Mouse (Mus musculus) midbrain, embryonic 11.5 days (tissue): ENCODE measurements at regions not wholly inside any gene's neighbourhood (a gene's known extent, or its start where the extent isn't known, plus 50 kb on each side); places are given as distances from the start of the nearest gene placed in this dataset.

Experiments
- ATAC-seq: fragments of 200-750 bp; cut with Nextera tagmentation; 2 replicates; pipeline ENCODE4 v1.8.0; 2017; ENCODE audit warnings: moderate TSS enrichment, moderate library complexity; ENCODE audit not compliant: low FRiP score
- DNase-seq: peaks from one replicate; pipeline ENCODE4 v3.0.0; 2015; ENCODE audit warnings: low spot score; ENCODE audit errors: missing footprints
- H3K27ac ChIP-seq: fragments of 300-500 bp; sonication (generic); 2 replicates; pipeline ENCODE4 v1.5.1; 2014; ENCODE audit warnings: low read depth, low read length
- H3K27me3 ChIP-seq: fragments of 300-500 bp; sonication (generic); 2 replicates; pipeline ENCODE4 v1.6.1; 2014; ENCODE audit warnings: mild to moderate bottlenecking, low read length, moderate library complexity, mixed read lengths; ENCODE audit not compliant: control insufficient read depth, insufficient read depth
- H3K36me3 ChIP-seq: fragments of 300-500 bp; sonication (generic); 2 replicates; pipeline ENCODE4 v1.6.1; 2014; ENCODE audit warnings: mild to moderate bottlenecking, low read length, moderate library complexity, mixed read lengths; ENCODE audit not compliant: control insufficient read depth, insufficient read depth
- H3K4me1 ChIP-seq: fragments of 300-500 bp; sonication (generic); 2 replicates; pipeline ENCODE4 v1.6.1; 2014; ENCODE audit warnings: low read length; ENCODE audit not compliant: control insufficient read depth, insufficient read depth
- H3K4me2 ChIP-seq: fragments of 300-500 bp; sonication (generic); 2 replicates; pipeline ENCODE4 v1.6.1; 2014; ENCODE audit warnings: mild to moderate bottlenecking, moderate library complexity
- H3K4me3 ChIP-seq: fragments of 300-500 bp; sonication (generic); 2 replicates; pipeline ENCODE4 v1.5.1; 2014; ENCODE audit warnings: low read depth, low read length
- H3K9ac ChIP-seq: fragments of 300-500 bp; sonication (generic); 2 replicates; pipeline ENCODE4 v1.6.1; 2014; ENCODE audit warnings: low read length
- H3K9me3 ChIP-seq: fragments of 300-500 bp; sonication (generic); 2 replicates; pipeline ENCODE4 v1.6.1; 2016; ENCODE audit warnings: low read length; ENCODE audit not compliant: control insufficient read depth
- WGBS: fragments of 180-500 bp; shearing (Covaris S2); extraction: QIAGEN DNeasy Blood & Tissue Kit; methylation state at CpG from one replicate; pipeline ENCODE4 v1.1.7; 2014; 5-methylcytosine and 5-hydroxymethylcytosine counted together

GRCm38 (mm10) chr11:112982802-112983591 lies 201.0 kb downstream of the Sox9 start:
- DNase-seq: peak; percentile 82
- no peaks in the 10 kb centered on the region for H3K9me3 ChIP-seq
- ATAC-seq: peak; percentile 8; the same call in 1 of the 2 replicates
- peak overlapping the region; percentile 25; the same call in 1 of the 2 replicates for H3K27ac ChIP-seq
- H3K4me1 ChIP-seq: peaks cover 19% of the 10 kb centered on the region
- H3K9ac ChIP-seq: no peak overlapping the region
- no peak overlapping the region for H3K4me3 ChIP-seq
- no peaks in the 10 kb centered on the region for H3K36me3 ChIP-seq
- H3K27me3 ChIP-seq: no peaks in the 10 kb centered on the region
- no peak overlapping the region for H3K4me2 ChIP-seq
- WGBS: 81% methylated on average over 9 of the region's 9 CpGs

GRCm38 (mm10) chr11:112986029-112986573 lies 204.1 kb downstream of the Sox9 start:
- Histone ChIP-seq H3K27ac (no peak overlapping the region), H3K4me1 (peaks cover 29% of the 10 kb centered on the region), H3K9ac (no peak overlapping the region), H3K9me3 (no peaks in the 10 kb centered on the region), H3K4me3 (no peak overlapping the region), H3K4me2 (no peak overlapping the region), H3K36me3 (no peaks in the 10 kb centered on the region), H3K27me3 (no peaks in the 10 kb centered on the region; the same call in 1 of the 2 replicates)
- 85% methylated on average over 9 of the region's 9 CpGs for WGBS
- ATAC-seq (no peak), DNase-seq (no peak)

DNA sequence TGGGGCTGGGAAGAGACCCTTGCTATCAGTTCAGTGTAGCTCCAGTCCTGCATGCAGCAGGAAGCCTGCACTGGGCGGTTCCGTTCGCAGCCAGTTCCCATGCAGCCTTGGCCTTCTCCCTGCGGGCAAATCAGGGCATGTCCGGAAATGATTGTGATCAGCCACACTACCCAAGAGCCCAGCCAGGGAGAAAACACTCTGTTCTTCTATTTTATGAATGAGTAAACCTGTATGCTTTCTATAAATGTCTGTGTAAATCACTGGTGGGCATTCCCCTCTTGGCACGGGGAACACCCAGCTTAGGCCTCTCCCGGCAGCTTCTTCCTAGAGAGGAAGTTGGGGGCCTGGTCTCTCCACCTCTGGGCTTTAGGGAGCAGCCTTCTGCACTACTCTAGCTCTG lies 205.8 kb downstream of the Sox9 start:
- Histone ChIP-seq H3K9ac (no peak overlapping the region), H3K4me1 (peaks cover 22% of the 10 kb centered on the region), H3K36me3 (no peaks in the 10 kb centered on the region), H3K27me3 (no peaks in the 10 kb centered on the region; the same call in 1 of the 2 replicates), H3K4me2 (no peak overlapping the region), H3K27ac (no peak overlapping the region), H3K9me3 (no peaks in the 10 kb centered on the region), H3K4me3 (no peak overlapping the region)
- 94% methylated on average over 7 of the region's 7 CpGs for WGBS
- ATAC-seq (no peak), DNase-seq (no peak)

GRCm38 (mm10) chr11:112988900-112989299 lies 206.9 kb downstream of the Sox9 start:
- H3K4me2 ChIP-seq: no peak overlapping the region
- no peak overlapping the region for H3K9ac ChIP-seq
- peaks cover 16% of the 10 kb centered on the region for H3K4me1 ChIP-seq
- no peaks in the 10 kb centered on the region for H3K36me3 ChIP-seq
- DNase-seq: no peak
- ATAC-seq: no peak
- H3K27me3 ChIP-seq: no peaks in the 10 kb centered on the region; the same call in 1 of the 2 replicates
- H3K4me3 ChIP-seq: no peak overlapping the region
- no peaks in the 10 kb centered on the region for H3K9me3 ChIP-seq
- WGBS: 78% methylated on average over 1 of the region's 1 CpGs
- H3K27ac ChIP-seq: no peak overlapping the region

DNA sequence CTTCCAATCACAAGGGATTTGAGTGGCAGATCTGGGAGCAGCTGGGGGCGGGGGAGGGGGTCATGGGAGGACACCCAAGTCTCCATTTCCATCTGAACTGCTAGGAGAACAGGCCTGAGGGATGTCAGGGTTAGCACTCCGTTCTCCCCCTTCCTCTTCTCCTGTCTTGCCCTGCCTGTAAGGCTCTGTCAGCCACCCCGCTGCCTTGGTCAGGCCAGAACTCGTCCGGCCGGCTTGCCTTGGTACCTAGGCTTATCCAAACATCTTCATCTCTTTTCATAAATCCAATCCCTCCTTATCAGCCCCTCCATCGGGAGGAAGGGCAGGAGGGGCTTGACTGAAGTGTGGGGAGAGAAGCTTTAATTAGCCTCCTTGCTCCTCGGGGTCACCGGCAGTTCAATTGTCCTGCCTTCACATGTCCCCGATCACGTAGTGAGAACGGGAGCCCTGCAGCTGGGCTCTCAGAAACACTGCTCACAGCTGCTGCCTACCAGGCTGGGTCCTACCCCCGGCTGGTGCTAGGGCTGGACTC lies 208.0 kb downstream of the Sox9 start:
- no peak overlapping the region for H3K27ac ChIP-seq
- ATAC-seq: peak; percentile 65

DNA sequence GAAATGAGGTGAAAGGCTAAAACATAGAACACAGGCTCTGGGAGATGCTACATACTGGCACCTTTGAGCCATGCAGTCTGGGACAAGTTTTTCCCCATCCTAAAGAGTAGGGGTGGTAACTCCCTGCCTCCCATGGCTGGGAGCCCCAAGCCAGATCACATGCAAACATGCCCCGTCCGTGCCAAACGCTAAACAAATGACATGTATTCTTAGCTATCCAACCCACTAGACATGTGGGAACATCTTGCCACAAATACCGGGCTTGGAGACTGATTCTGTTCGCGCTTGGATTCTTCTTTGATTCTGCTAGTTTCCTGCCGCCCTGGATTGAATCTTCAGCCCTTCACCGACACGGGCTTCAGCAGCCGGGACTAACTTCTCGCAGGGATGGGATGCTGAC lies 208.7 kb downstream of the Sox9 start:
- Histone ChIP-seq H3K4me3 (no peak overlapping the region), H3K36me3 (no peaks in the 10 kb centered on the region), H3K27ac (no peak overlapping the region), H3K27me3 (no peaks in the 10 kb centered on the region; the same call in 1 of the 2 replicates), H3K9me3 (no peaks in the 10 kb centered on the region), H3K4me2 (no peak overlapping the region), H3K9ac (no peak overlapping the region), H3K4me1 (peaks cover 16% of the 10 kb centered on the region)
- no peak for ATAC-seq
- WGBS: 86% methylated on average over 11 of the region's 11 CpGs
- peak; percentile 85 for DNase-seq

More for the DNA sequence above, 208.0 kb downstream of the Sox9 start:
- peak; percentile 87 for DNase-seq
- Histone ChIP-seq H3K36me3 (no peaks in the 10 kb centered on the region), H3K4me3 (no peak overlapping the region), H3K4me2 (no peak overlapping the region), H3K4me1 (peaks cover 16% of the 10 kb centered on the region), H3K27me3 (no peaks in the 10 kb centered on the region; the same call in 1 of the 2 replicates), H3K9me3 (no peaks in the 10 kb centered on the region), H3K9ac (peak overlapping the region; percentile 18; the same call in 1 of the 2 replicates)
- WGBS: 25% methylated on average over 13 of the region's 13 CpGs

GRCm38 (mm10) chr11:112991862-112992261 lies 209.8 kb downstream of the Sox9 start:
- WGBS: 25% methylated on average over 13 of the region's 13 CpGs

GRCm38 (mm10) chr11:112998777-112999583 lies 217.0 kb downstream of the Sox9 start:
- no peak for ATAC-seq
- DNase-seq: no peak
- Histone ChIP-seq H3K9me3 (no peaks in the 10 kb centered on the region), H3K4me1 (no peaks in the 10 kb centered on the region), H3K27me3 (no peaks in the 10 kb centered on the region), H3K36me3 (no peaks in the 10 kb centered on the region), H3K27ac (no peak overlapping the region), H3K4me2 (no peak overlapping the region), H3K9ac (no peak overlapping the region), H3K4me3 (no peak overlapping the region)
- 48% methylated on average over 5 of the region's 5 CpGs for WGBS

More at GRCm38 (mm10) chr11:112991862-112992261, 209.8 kb downstream of the Sox9 start:
- DNase-seq (peak; percentile 86), ATAC-seq (no peak)
- no peaks in the 10 kb centered on the region for H3K9me3 ChIP-seq
- H3K27ac ChIP-seq: no peak overlapping the region
- no peak overlapping the region for H3K4me3 ChIP-seq
- H3K9ac ChIP-seq: peak overlapping the region; percentile 7; the same call in 1 of the 2 replicates
- H3K4me2 ChIP-seq: no peak overlapping the region
- no peaks in the 10 kb centered on the region; the same call in 1 of the 2 replicates for H3K27me3 ChIP-seq
- H3K4me1 ChIP-seq: peaks cover 16% of the 10 kb centered on the region
- no peaks in the 10 kb centered on the region for H3K36me3 ChIP-seq
